Mouse (Mus musculus) inflammation-experienced regulatory T-cells, adult 6 months (primary cell): ENCODE measurements around the gene Thrap3. TPM values are rescaled to one million over a fixed set of nuclear protein-coding genes. Genes with fewer than 3 reads are reported as not detected.

Experiments
- ATAC-seq: one replicate; pipeline ENCODE4 v1.8.0; 2017
- polyA plus RNA-seq, 3 experiments: library from polyadenylated mRNA; unstranded; fragments of 100-300 nt; shearing (Covaris generic); gene quantifications; one replicate each; pipeline ENCODE4 v1.2.1; 2017

Thrap3 gene
- polyA plus RNA-seq, 3 experiments from 2014 or later: 198 to 359 (median 205) TPM

GRCm38 (mm10) chr4:126137773-126138172 is 64.8 kb downstream of the Thrap3 start:
- no peak for ATAC-seq

- ATAC-seq: no peak
Measured at GRCm38 (mm10) chr4:126134639-126135038, 67.9 kb downstream of the Thrap3 start.

- no peak for ATAC-seq
Measured at GRCm38 (mm10) chr4:126134236-126134635, 68.3 kb downstream of the Thrap3 start.

- ATAC-seq: no peak
Measured at GRCm38 (mm10) chr4:126132636-126133264, 69.8 kb downstream of the Thrap3 start.

GRCm38 (mm10) chr4:126131290-126132121 is 71.1 kb downstream of the Thrap3 start:
- no peak for ATAC-seq

- ATAC-seq: no peak
Measured at GRCm38 (mm10) chr4:126130502-126130901, 72.1 kb downstream of the Thrap3 start.

GRCm38 (mm10) chr4:126123309-126124040 is 79.1 kb downstream of the Thrap3 start:
- ATAC-seq: no peak

GRCm38 (mm10) chr4:126120506-126120905 is 82.1 kb downstream of the Thrap3 start:
- ATAC-seq: no peak

- no peak for ATAC-seq
Measured at GRCm38 (mm10) chr4:126120052-126120451, 82.5 kb downstream of the Thrap3 start.

- no peak for ATAC-seq
Measured at GRCm38 (mm10) chr4:126119051-126119450, 83.5 kb downstream of the Thrap3 start.

- no peak for ATAC-seq
Measured at GRCm38 (mm10) chr4:126118651-126119050, 83.9 kb downstream of the Thrap3 start.

GRCm38 (mm10) chr4:126117116-126117515 is 85.4 kb downstream of the Thrap3 start:
- no peak for ATAC-seq

GRCm38 (mm10) chr4:126115871-126116521 is 86.6 kb downstream of the Thrap3 start:
- no peak for ATAC-seq

- no peak for ATAC-seq
Measured at GRCm38 (mm10) chr4:126115411-126115810, 87.1 kb downstream of the Thrap3 start.

Other genes with a start within 250 kb of the Thrap3 start
- under 1 TPM in 1 of 3 experiments, not detected in 2; 0.44 TPM for gene Csf3r, start 178.2 kb downstream of the Thrap3 start, polyA plus RNA-seq
- 10 to 100 TPM; 56.3 to 65.7 (median 64.4) TPM for gene Mrps15, start 155.8 kb downstream of the Thrap3 start, polyA plus RNA-seq
- gene Oscp1, start 144.2 kb downstream of the Thrap3 start, polyA plus RNA-seq: under 1 TPM; 0.24 to 0.66 (median 0.26) TPM
- 10 to 100 TPM; 55.6 to 76.5 (median 73.4) TPM for gene Lsm10, start 106.1 kb downstream of the Thrap3 start, polyA plus RNA-seq
- gene Stk40, start 98.8 kb downstream of the Thrap3 start, polyA plus RNA-seq: 10 to 100 TPM; 11.0 to 27.7 (median 16.5) TPM
- gene Eva1b, start 55.0 kb downstream of the Thrap3 start, polyA plus RNA-seq: 10 to 100 TPM in 2 of 3 experiments, 1 to 10 TPM in 1; 8.5 to 14.5 (median 11.7) TPM
- gene Sh3d21, start 39.3 kb downstream of the Thrap3 start, polyA plus RNA-seq: 1 to 10 TPM in 1 of 3 experiments, under 1 TPM in 2; 0.24 to 1.3 (median 0.59) TPM
- gene Map7d1, start 53.6 kb upstream of the Thrap3 start, polyA plus RNA-seq: 1 to 10 TPM; 3.2 to 6.6 (median 5.1) TPM
- 10 to 100 TPM; 55.8 to 71.3 (median 70.8) TPM for gene Trappc3, start 59.6 kb upstream of the Thrap3 start, polyA plus RNA-seq
- not detected for gene Col8a2, start 84.0 kb upstream of the Thrap3 start, polyA plus RNA-seq
- gene Adprhl2, start 118.9 kb upstream of the Thrap3 start, polyA plus RNA-seq: 10 to 100 TPM; 15.9 to 22.5 (median 22.1) TPM
- not detected for gene Tekt2, start 122.9 kb upstream of the Thrap3 start, polyA plus RNA-seq
- 10 to 100 TPM; 18.8 to 24.1 (median 19.1) TPM for gene Ago3, start 226.8 kb upstream of the Thrap3 start, polyA plus RNA-seq